Mouse (Mus musculus) olfactory bulb, adult 2 months (tissue): ENCODE results near the gene Lbx1. TPM values are rescaled to one million over a fixed set of nuclear protein-coding genes. Genes with fewer than 3 reads are reported as not detected.

Experiments
- H3K27ac ChIP-seq: fragments of 200-500 bp; 2 replicates; pipeline ENCODE4 v1.5.1; 2012; ENCODE audit warnings: low read depth, low read length; ENCODE audit not compliant: insufficient read depth
- H3K4me1 ChIP-seq: fragments of 200-500 bp; 2 replicates; pipeline ENCODE4 v1.6.1; 2012; ENCODE audit warnings: low read length; ENCODE audit not compliant: control insufficient read depth, insufficient read depth
- H3K4me3 ChIP-seq: fragments of 200-500 bp; 2 replicates; pipeline ENCODE4 v1.5.1; 2012; ENCODE audit warnings: mild to moderate bottlenecking, low read depth, low read length, moderate library complexity; ENCODE audit not compliant: insufficient read depth
- CTCF ChIP-seq: fragments of 200-500 bp; IDR thresholded peaks from 2 replicates; pipeline ENCODE4 v1.5.1; 2012; ENCODE audit warnings: low read depth, mild to moderate bottlenecking, low read length, moderate library complexity; ENCODE audit not compliant: insufficient read depth
- POLR2A ChIP-seq: fragments of 200-500 bp; IDR thresholded peaks from 2 replicates; pipeline ENCODE4 v1.6.1; 2012; ENCODE audit warnings: mild to moderate bottlenecking, low read depth, low read length, moderate library complexity; ENCODE audit not compliant: insufficient read depth
- WGBS: fragments of 180-500 bp; shearing (Covaris S2); methylation state at CpG from one replicate; pipeline ENCODE4 v1.1.7; 2018; 5-methylcytosine and 5-hydroxymethylcytosine counted together
- polyA plus RNA-seq: library from polyadenylated mRNA; stranded (reverse); fragments of >200 nt; gene quantifications from 2 replicates; pipeline ENCODE4 v1.2.4, GENCODE M21; 2012; ENCODE audit warnings: low replicate concordance; ENCODE audit not compliant: missing spikeins, insufficient read depth, insufficient read length

Gene Lbx1
- polyA plus RNA-seq, 1 experiment, result not detected

GRCm38 (mm10) chr19:45230848-45231382 lies 4.7 kb downstream of the Lbx1 start:
- TF ChIP-seq CTCF, result no peak
- no peak for TF ChIP-seq POLR2A
- Histone ChIP-seq H3K4me3 (no peak overlapping the region), H3K4me1 (no peaks in the 10 kb centered on the region), H3K27ac (no peak overlapping the region)
- WGBS, result 1% methylated on average over 35 of the region's 51 CpGs

DNA sequence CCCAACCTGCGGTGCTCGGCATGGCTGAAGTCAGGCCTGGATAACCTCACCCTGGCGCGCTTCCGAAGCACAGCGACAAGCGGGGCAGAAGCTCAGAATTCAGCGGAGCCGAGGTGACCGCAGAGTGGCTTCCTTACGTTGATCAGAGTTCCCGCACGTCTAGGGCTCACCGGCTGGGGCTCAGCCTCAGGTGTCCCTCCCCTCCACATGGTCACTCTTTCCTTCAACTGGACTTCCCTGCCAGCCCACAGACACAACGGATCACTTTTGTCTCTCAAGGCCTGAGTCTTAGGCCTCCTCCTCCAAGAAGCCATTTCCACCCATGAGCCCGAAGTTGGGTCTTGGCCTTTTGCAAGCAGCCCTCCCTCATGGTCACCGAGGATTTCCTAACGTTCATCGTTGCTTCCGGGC lies 5.4 kb downstream of the Lbx1 start:
- TF ChIP-seq POLR2A (no peak), CTCF (no peak)
- H3K27ac ChIP-seq, result no peak overlapping the region
- WGBS, result 4% methylated on average over 20 of the region's 20 CpGs

GRCm38 (mm10) chr19:45229378-45230135 lies 6.1 kb downstream of the Lbx1 start:
- H3K27ac ChIP-seq, result no peak overlapping the region
- TF ChIP-seq POLR2A (no peak), CTCF (no peak)
- no peak overlapping the region for H3K4me3 ChIP-seq
- H3K4me1 ChIP-seq, result no peaks in the 10 kb centered on the region
- WGBS, result 3% methylated on average over 33 of the region's 33 CpGs

More for the DNA sequence above, 5.4 kb downstream of the Lbx1 start:
- Histone ChIP-seq H3K4me3 (no peak overlapping the region), H3K4me1 (no peaks in the 10 kb centered on the region)

DNA sequence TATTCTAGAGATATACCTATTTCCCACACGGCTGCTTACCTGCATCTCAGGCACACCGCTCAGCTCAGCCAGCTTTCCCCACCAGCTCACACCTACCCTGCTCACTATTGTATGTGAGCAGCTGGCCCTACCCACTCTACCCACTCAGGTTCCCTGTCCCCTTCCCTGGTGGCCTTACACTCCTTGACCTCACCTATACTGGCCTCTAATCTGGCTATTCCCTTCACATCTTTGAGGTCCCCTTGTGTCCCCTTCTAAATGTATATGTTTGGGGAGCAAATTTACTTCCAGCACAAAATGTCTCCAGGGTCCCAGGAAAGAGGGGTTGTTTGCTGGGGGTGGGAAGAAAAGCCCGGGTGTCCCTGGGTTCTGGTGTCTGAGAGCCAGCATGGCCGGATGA lies 6.8 kb downstream of the Lbx1 start:
- H3K4me3 ChIP-seq, result no peak overlapping the region
- TF ChIP-seq POLR2A, result no peak
- H3K27ac ChIP-seq, result no peak overlapping the region
- WGBS, result 4% methylated on average over 4 of the region's 4 CpGs
- peaks cover 3% of the 10 kb centered on the region for H3K4me1 ChIP-seq

DNA sequence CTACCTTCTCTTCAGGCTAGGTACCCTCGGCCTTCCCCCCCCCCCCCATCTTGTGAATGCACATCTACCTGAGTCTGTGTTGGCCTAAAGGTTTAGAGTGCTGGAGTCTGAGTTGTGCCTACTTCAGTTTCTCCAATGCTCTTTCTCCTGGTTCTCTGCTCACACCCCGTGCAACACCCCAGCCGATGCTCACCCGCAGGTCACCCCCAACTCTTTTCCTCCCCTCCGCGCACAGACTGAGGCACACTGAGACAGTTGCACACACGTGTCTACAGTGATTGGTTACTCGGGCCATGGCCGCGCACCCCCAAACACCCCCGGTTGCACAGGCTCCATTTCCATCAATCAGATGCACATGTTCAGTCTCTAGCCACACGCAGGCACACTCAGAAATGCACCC lies 7.5 kb downstream of the Lbx1 start:
- peaks cover 6% of the 10 kb centered on the region for H3K4me1 ChIP-seq
- no peak for TF ChIP-seq CTCF
- no peak for TF ChIP-seq POLR2A
- H3K4me3 ChIP-seq, result no peak overlapping the region
- H3K27ac ChIP-seq, result no peak overlapping the region
- WGBS, result 4% methylated on average over 11 of the region's 12 CpGs

- Histone ChIP-seq H3K4me3 (no peak overlapping the region), H3K27ac (no peak overlapping the region), H3K4me1 (peaks cover 6% of the 10 kb centered on the region)
- TF ChIP-seq POLR2A (no peak), CTCF (no peak)
- 6% methylated on average over 1 of the region's 1 CpGs for WGBS
These were observed 7.9 kb downstream of the Lbx1 start for GRCm38 (mm10) chr19:45227671-45228070.

DNA sequence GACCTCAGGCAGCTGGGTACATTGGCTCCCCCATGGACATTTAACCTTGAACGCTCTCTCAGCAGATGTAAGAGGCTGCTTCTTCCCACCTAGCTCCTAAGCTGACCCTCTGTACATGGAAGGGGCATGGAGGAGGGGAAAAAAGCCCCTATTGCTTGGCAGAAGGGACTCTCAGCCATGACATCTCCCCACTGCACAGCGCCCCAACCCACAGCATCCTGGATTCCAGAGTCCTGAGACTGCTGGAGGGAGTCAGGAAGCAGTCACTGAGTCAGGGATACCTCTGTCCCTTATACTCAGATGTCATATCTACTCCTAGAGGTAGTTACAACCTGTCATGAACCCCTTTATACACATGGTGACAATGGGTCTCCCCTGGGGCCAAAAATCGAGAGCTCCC lies 8.6 kb downstream of the Lbx1 start:
- no peak for TF ChIP-seq CTCF
- Histone ChIP-seq H3K4me1 (peaks cover 6% of the 10 kb centered on the region), H3K27ac (no peak overlapping the region), H3K4me3 (no peak overlapping the region)
- 6% methylated on average over 3 of the region's 3 CpGs for WGBS

GRCm38 (mm10) chr19:45226246-45226645 lies 9.4 kb downstream of the Lbx1 start:
- Histone ChIP-seq H3K4me1 (peaks cover 6% of the 10 kb centered on the region), H3K4me3 (no peak overlapping the region), H3K27ac (no peak overlapping the region)
- no peak for TF ChIP-seq CTCF
- no peak for TF ChIP-seq POLR2A
- WGBS, result 9% methylated on average over 8 of the region's 8 CpGs

DNA sequence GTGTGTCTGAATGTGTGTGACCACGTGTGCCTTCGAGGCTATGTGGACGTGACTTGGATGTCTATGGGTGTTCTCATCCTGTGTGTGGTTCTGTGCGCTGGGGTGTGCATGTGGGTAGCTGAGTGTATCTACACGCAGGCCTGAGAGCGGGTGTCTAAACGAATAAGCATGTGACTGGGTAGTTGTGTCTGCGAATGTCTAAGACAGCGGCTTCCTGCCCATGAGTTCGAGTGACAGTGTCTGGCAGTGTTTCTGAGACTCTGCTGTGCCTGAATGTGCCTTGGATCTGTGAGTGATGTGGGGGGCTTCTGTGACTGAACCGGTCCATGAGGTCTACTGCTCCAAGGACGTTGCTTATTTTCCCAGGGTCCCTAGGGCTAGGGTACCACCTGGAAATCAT lies 10.5 kb downstream of the Lbx1 start:
- 1% methylated on average over 12 of the region's 12 CpGs for WGBS
- no peak overlapping the region for H3K27ac ChIP-seq
- TF ChIP-seq POLR2A (no peak), CTCF (no peak)
- peaks cover 6% of the 10 kb centered on the region for H3K4me1 ChIP-seq
- no peak overlapping the region for H3K4me3 ChIP-seq

DNA sequence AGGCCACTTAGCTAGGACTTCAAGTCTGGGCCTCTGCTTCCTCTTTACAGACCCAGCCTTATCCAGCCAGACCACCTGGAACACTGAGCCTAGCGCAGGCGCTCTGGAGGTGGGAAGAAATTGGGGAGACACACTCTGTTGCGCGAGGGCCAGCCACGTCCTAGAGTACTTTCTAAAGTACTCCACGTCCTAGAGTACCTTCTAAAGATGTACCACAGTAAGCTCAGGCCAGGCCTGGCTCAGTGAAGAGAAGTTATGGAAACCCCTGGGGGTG lies 11.4 kb downstream of the Lbx1 start:
- Histone ChIP-seq H3K4me3 (no peak overlapping the region), H3K4me1 (peaks cover 6% of the 10 kb centered on the region), H3K27ac (no peak overlapping the region)
- no peak for TF ChIP-seq POLR2A
- no peak for TF ChIP-seq CTCF
- WGBS, result 6% methylated on average over 6 of the region's 6 CpGs
